ENCODE assay signal across 22 mouse cellular contexts in genomic region chr14:33836341-33836740, GRCm38 (mm10).
"Had no signal": no experiment of that assay in that cellular context is flagged by ENCODE, and none has a peak within 500 bp of the region (broad histone marks: within the 10 kb centered on the region; RNA-seq: fewer than 3 reads in every experiment).

No protein-coding gene starts in this region.

- H3K27me3 ChIP-seq: intestine, embryonic 15.5 days; kidney, embryonic 15.5 days; megakaryocyte, embryonic 14.5 days; midbrain, embryonic 13.5 days; neural tube, embryonic 13.5 days; stomach, embryonic 15.5 days had no signal

- H3K4me2 ChIP-seq: intestine, embryonic 15.5 days; kidney, embryonic 15.5 days; liver, embryonic 11.5 days; midbrain, embryonic 13.5 days; neural tube, embryonic 13.5 days; stomach, embryonic 15.5 days had no signal

- H3K4me1 ChIP-seq: megakaryocyte, embryonic 14.5 days; midbrain, embryonic 10.5 days; midbrain, embryonic 13.5 days had no signal

- ATAC-seq: intestine, embryonic 15.5 days; liver, postnatal 0 days; midbrain, embryonic 13.5 days; midbrain, embryonic 16.5 days had no signal

- H3K4me3 ChIP-seq: intestine, embryonic 15.5 days; kidney, embryonic 15.5 days; left cerebral cortex, adult 2 months; megakaryocyte, embryonic 14.5 days; midbrain, embryonic 10.5 days; midbrain, embryonic 13.5 days; myocyte; neural tube, embryonic 13.5 days; stomach, embryonic 15.5 days had no signal

- H3K9ac ChIP-seq: intestine, embryonic 15.5 days; kidney, embryonic 15.5 days; liver, embryonic 14.5 days; liver, postnatal 0 days; midbrain, embryonic 13.5 days; neural tube, embryonic 13.5 days; stomach, embryonic 15.5 days had no signal

- H3K9me3 ChIP-seq: intestine, embryonic 15.5 days; kidney, embryonic 15.5 days; midbrain, embryonic 10.5 days; midbrain, embryonic 13.5 days; neural tube, embryonic 13.5 days; stomach, embryonic 15.5 days had no signal

- DNase-seq: kidney, adult 11 months; kidney, adult 8-10 months; kidney, postnatal 10 days; kidney, postnatal 36 days; layer of hippocampus, postnatal 36 days; liver, postnatal 0 days; retina, postnatal 1 day; right cerebral cortex, postnatal 25 days; spleen, adult 18-20 months; thymus, postnatal 25 days had no signal

- H3K36me3 ChIP-seq: intestine, embryonic 15.5 days; kidney, embryonic 15.5 days; midbrain, embryonic 10.5 days; midbrain, embryonic 13.5 days; neural tube, embryonic 13.5 days; stomach, embryonic 15.5 days had no signal

- H3K27ac ChIP-seq: intestine, embryonic 15.5 days; kidney, embryonic 15.5 days; left cerebral cortex, adult 2 months; liver, embryonic 14.5 days; midbrain, embryonic 10.5 days; midbrain, embryonic 13.5 days; neural tube, embryonic 13.5 days; stomach, embryonic 15.5 days had no signal
